Mouse (Mus musculus) liver, adult 2 months (tissue): ENCODE data around the gene Nup160. TPM values are rescaled to one million over a fixed set of nuclear protein-coding genes. Genes with fewer than 3 reads are reported as not detected.

Source experiments
- DNase-seq: peaks from one replicate; pipeline ENCODE4 v3.0.0-alpha.2; 2011; ENCODE audit warnings: low read depth, low spot score; ENCODE audit errors: extremely low read depth
- H3K27ac ChIP-seq: fragments of 200-500 bp; replicated peaks from 2 replicates; pipeline ENCODE4 v1.5.1; 2012; ENCODE audit warnings: low read depth, mild to moderate bottlenecking, control low read depth, inconsistent platforms, low read length; ENCODE audit not compliant: insufficient read depth
- H3K27me3 ChIP-seq: fragments of 200-500 bp; 2 replicates; pipeline ENCODE4 v1.6.1; 2012; ENCODE audit warnings: mild to moderate bottlenecking, moderate library complexity, low read length, inconsistent platforms; ENCODE audit not compliant: control insufficient read depth, insufficient read depth
- H3K36me3 ChIP-seq: fragments of 200-500 bp; 2 replicates; pipeline ENCODE4 v1.6.1; 2012; ENCODE audit warnings: low read length, inconsistent platforms; ENCODE audit not compliant: control insufficient read depth, insufficient read depth
- H3K4me1 ChIP-seq: fragments of 200-500 bp; 2 replicates; pipeline ENCODE4 v1.6.1; 2011; ENCODE audit warnings: low read length; ENCODE audit not compliant: control insufficient read depth, insufficient read depth
- H3K4me3 ChIP-seq: fragments of 200-500 bp; 2 replicates; pipeline ENCODE4 v1.5.1; 2011; ENCODE audit warnings: low read depth, mild to moderate bottlenecking, control low read depth, low read length, moderate library complexity; ENCODE audit not compliant: insufficient read depth
- H3K79me2 ChIP-seq: fragments of 200-500 bp; 2 replicates; pipeline ENCODE4 v1.6.1; 2012; ENCODE audit warnings: inconsistent platforms, mild to moderate bottlenecking, low read length, moderate library complexity; ENCODE audit not compliant: control insufficient read depth, insufficient read depth
- H3K9ac ChIP-seq: fragments of 200-500 bp; 2 replicates; pipeline ENCODE4 v1.6.1; 2012; ENCODE audit warnings: low read depth, mild to moderate bottlenecking, control low read depth, inconsistent platforms, low read length
- CTCF ChIP-seq: fragments of 200-500 bp; IDR thresholded peaks from 2 replicates; pipeline ENCODE4 v1.5.1; 2011; ENCODE audit warnings: low read depth, low read length, control low read depth
- POLR2A ChIP-seq: fragments of 200-500 bp; IDR thresholded peaks from 2 replicates; pipeline ENCODE4 v1.6.1; 2011; ENCODE audit warnings: low read length, control low read depth; ENCODE audit not compliant: insufficient read depth; ENCODE audit errors: extremely low read depth
- WGBS: fragments of 180-500 bp; shearing (Covaris S2); methylation state at CpG from one replicate; pipeline ENCODE4 v1.1.7; 2018; 5-methylcytosine and 5-hydroxymethylcytosine counted together
- polyA plus RNA-seq: library from polyadenylated mRNA; depleted of rRNA; stranded (reverse); fragments of >200 nt; gene quantifications from 2 replicates; pipeline ENCODE4 v1.2.3, GENCODE M21; 2012; rRNA removed
- total RNA-seq: library from RNA; depleted of rRNA; stranded (reverse); fragments of >200 nt; gene quantifications from 2 replicates; pipeline ENCODE4 v1.2.3, GENCODE M21; 2014; rRNA removed

Nup160 gene
- total and polyA plus RNA-seq, 2 experiments, result 3.1 to 9.6 TPM

- 35% methylated on average over 11 of the region's 11 CpGs for WGBS
- H3K27ac ChIP-seq, result no peak within 1 kb of the TSS
- no peaks in the 10 kb centered on the region for H3K79me2 ChIP-seq
- peak within 1 kb of the TSS; percentile 55 for H3K9ac ChIP-seq
- H3K36me3 ChIP-seq, result peaks cover 32% of the 10 kb centered on the region
- DNase-seq, result no peak
- H3K4me1 ChIP-seq, result no peaks in the 10 kb centered on the region; the same call in 1 of the 2 replicates
- no peaks in the 10 kb centered on the region for H3K27me3 ChIP-seq
- peak within 1 kb of the TSS; percentile 56 for H3K4me3 ChIP-seq
- TF ChIP-seq CTCF (no peak), POLR2A (no peak)
Observed at GRCm38 (mm10) chr2:90782458-90782857, 105.4 kb downstream of the Nup160 start, which contains the start of gene Agbl2. Agbl2 (plus strand) TSS chr2:90782727.

- no peak for DNase-seq
- H3K27ac ChIP-seq, result no peak overlapping the region
- H3K9ac ChIP-seq, result peak overlapping the region; percentile 49
- no peaks in the 10 kb centered on the region; the same call in 1 of the 2 replicates for H3K4me1 ChIP-seq
- WGBS, result 5% methylated on average over 28 of the region's 29 CpGs
- H3K36me3 ChIP-seq, result peaks cover 26% of the 10 kb centered on the region
- H3K79me2 ChIP-seq, result no peaks in the 10 kb centered on the region
- TF ChIP-seq CTCF, result no peak
- TF ChIP-seq POLR2A, result no peak
- no peaks in the 10 kb centered on the region for H3K27me3 ChIP-seq
- H3K4me3 ChIP-seq, result peak overlapping the region; percentile 56
Observed at GRCm38 (mm10) chr2:90782901-90783486, 106.0 kb downstream of the Nup160 start.

Other genes with a start within 250 kb of the Nup160 start
- gene Ptprj, start 96.6 kb upstream of the Nup160 start, total RNA-seq, result 35.2 and 43.3 TPM in 2 replicates
- 12.1 and 14.0 TPM in 2 replicates for gene Ptprj, start 96.6 kb upstream of the Nup160 start, polyA plus RNA-seq
- gene Fnbp4, start 68.2 kb downstream of the Nup160 start, total RNA-seq, result 17.6 and 17.9 TPM in 2 replicates
- gene Fnbp4, start 68.2 kb downstream of the Nup160 start, polyA plus RNA-seq, result 6.6 and 13.4 TPM in 2 replicates
- not detected in 2 replicates for gene Agbl2, start 105.5 kb downstream of the Nup160 start, total RNA-seq
- gene Agbl2, start 105.5 kb downstream of the Nup160 start, polyA plus RNA-seq, result 0.05 TPM in 1 of 2 replicates, not detected in the other
- 186 TPM in 2 replicates for gene Mtch2, start 169.9 kb downstream of the Nup160 start, total RNA-seq
- 103 and 108 TPM in 2 replicates for gene Mtch2, start 169.9 kb downstream of the Nup160 start, polyA plus RNA-seq
- gene C1qtnf4, start 208.6 kb downstream of the Nup160 start, total RNA-seq, result 0.18 and 0.67 TPM in 2 replicates
- gene C1qtnf4, start 208.6 kb downstream of the Nup160 start, polyA plus RNA-seq, result 1.1 and 1.4 TPM in 2 replicates
- gene Kbtbd4, start 227.5 kb downstream of the Nup160 start, total RNA-seq, result 9.0 and 9.3 TPM in 2 replicates
- 12.7 and 13.5 TPM in 2 replicates for gene Kbtbd4, start 227.5 kb downstream of the Nup160 start, polyA plus RNA-seq
- gene Ndufs3, start 227.6 kb downstream of the Nup160 start, total RNA-seq, result 191 and 201 TPM in 2 replicates
- gene Ndufs3, start 227.6 kb downstream of the Nup160 start, polyA plus RNA-seq, result 199 and 205 TPM in 2 replicates